Comparison of ENCODE assay signal across 21 mouse cellular contexts in genomic region chr16:52474235-52474634, GRCm38 (mm10). TPM values are rescaled to one million over a fixed set of nuclear protein-coding genes. Genes with fewer than 3 reads are reported as not detected.
DNase-seq lines count a peak whose midpoint lies in the region; ATAC-seq and TF ChIP-seq lines count a peak whose summit lies in the region.
"Had no signal": no experiment of that assay in that cellular context is flagged by ENCODE, and none has a peak within 500 bp of the region (broad histone marks: within the 10 kb centered on the region; RNA-seq: fewer than 3 reads in every experiment).

No protein-coding gene starts in this region.

- 59% methylated on average over 4 of the region's 4 CpGs for WGBS in lung, postnatal 0 days

- H3K9me3 ChIP-seq in lung, postnatal 0 days (ENCODE audit: low read length) = no peaks in the 10 kb centered on the region
- H3K9me3 ChIP-seq: embryonic facial prominence, embryonic 12.5 days; forebrain, embryonic 15.5 days; heart, embryonic 15.5 days; hindbrain, embryonic 10.5 days had no signal

- no peak overlapping the region for H3K4me3 ChIP-seq in lung, postnatal 0 days (ENCODE audit: low read depth, low read length)
- H3K4me3 ChIP-seq: embryonic facial prominence, embryonic 12.5 days; forebrain, embryonic 15.5 days; heart, adult 2 months; heart, embryonic 15.5 days; hindbrain, embryonic 10.5 days had no signal

- DNase-seq in lung, postnatal 0 days (ENCODE audit: low spot score) = peak; percentile 18
- DNase-seq in lung, postnatal 4 days = no peak
- no peak for DNase-seq in urinary bladder, postnatal 14 days (ENCODE audit: low spot score)
- no peak for DNase-seq in left cerebral cortex, postnatal 4 days
- DNase-seq in kidney, postnatal 25 days = no peak
- DNase-seq: adrenal gland, adult 8-10 months; adrenal gland, postnatal 36 days; cerebellum, adult 11 months; cerebellum, adult 8-10 months; cerebellum, postnatal 14 days; heart, adult 2 months; heart, postnatal 14 days had no signal

- no peak for TF ChIP-seq EP300 in lung, postnatal 0 days (IDR thresholded peaks at IDR 0.05)

- no peak overlapping the region for H3K9ac ChIP-seq in lung, postnatal 0 days (replicated peaks; ENCODE audit: low read depth)
- H3K9ac ChIP-seq: embryonic facial prominence, embryonic 12.5 days; forebrain, embryonic 15.5 days; heart, embryonic 15.5 days; hindbrain, embryonic 14.5 days had no signal

- H3K36me3 ChIP-seq in lung, postnatal 0 days (ENCODE audit: insufficient read depth, low read length) = no peaks in the 10 kb centered on the region
- H3K36me3 ChIP-seq: embryonic facial prominence, embryonic 12.5 days; forebrain, embryonic 15.5 days; heart, embryonic 15.5 days; hindbrain, embryonic 10.5 days had no signal

- no peak overlapping the region for H3K4me2 ChIP-seq in lung, postnatal 0 days (replicated peaks; ENCODE audit: low read depth, low read length)
- H3K4me2 ChIP-seq: embryonic facial prominence, embryonic 12.5 days; forebrain, embryonic 15.5 days; heart, embryonic 11.5 days; heart, embryonic 15.5 days; hindbrain, embryonic 14.5 days had no signal

- no peaks in the 10 kb centered on the region for H3K27me3 ChIP-seq in lung, postnatal 0 days (replicated peaks; ENCODE audit: insufficient read depth, low read length)
- H3K27me3 ChIP-seq: CH12.LX; embryonic facial prominence, embryonic 12.5 days; forebrain, embryonic 15.5 days; heart, embryonic 15.5 days had no signal

- no peak for ATAC-seq in lung, postnatal 0 days
- ATAC-seq in granulocyte monocyte progenitor cell, adult 5-6 weeks (replicated peaks; ENCODE audit: poor library complexity, severe bottlenecking) = peak; percentile 72
- peak; percentile 73 for ATAC-seq in megakaryocyte progenitor cell, adult 5-6 weeks (replicated peaks; ENCODE audit: poor library complexity)
- ATAC-seq: forebrain, embryonic 15.5 days had no signal

- H3K4me1 ChIP-seq in lung, postnatal 0 days (ENCODE audit: insufficient read depth, low read depth, low read length) = no peaks in the 10 kb centered on the region; the same call in 1 of the 2 replicates
- H3K4me1 ChIP-seq: embryonic facial prominence, embryonic 12.5 days; forebrain, embryonic 15.5 days; heart, embryonic 15.5 days; hindbrain, embryonic 10.5 days had no signal

- no peak for TF ChIP-seq CTCF in lung, postnatal 0 days (IDR thresholded peaks at IDR 0.05)

- H3K27ac ChIP-seq in lung, postnatal 0 days (ENCODE audit: low read length) = no peak overlapping the region
- H3K27ac ChIP-seq: embryonic facial prominence, embryonic 12.5 days; forebrain, embryonic 15.5 days; heart, adult 2 months; heart, embryonic 15.5 days; hindbrain, embryonic 10.5 days; hindbrain, embryonic 14.5 days had no signal

- intact Hi-C loops in left cerebral cortex, postnatal 4 days (cut with DNase I) = no loop called here

RNA-seq across cellular contexts. Expression of gene Alcam, which starts 20.4 kb away (rescaled TPM):
- 68.9 and 79.4 TPM in 2 replicates for polyA plus RNA-seq in lung, postnatal 0 days (2015; fragmentation: Nextera tagmentation; extraction: Ambion mirVana)
- 10.9 and 28.9 TPM in 2 replicates for total RNA-seq in granulocyte monocyte progenitor cell, adult 5-6 weeks (2014; fragmentation: Nextera tagmentation)
- total RNA-seq in granulocyte monocyte progenitor cell, adult 5-6 weeks (2017) = 45.0 and 45.8 TPM in 2 replicates
- total RNA-seq in megakaryocyte progenitor cell, adult 5-6 weeks (2015) = 26.3 and 28.2 TPM in 2 replicates
- total RNA-seq in megakaryocyte progenitor cell, adult 5-6 weeks (2017) = 34.3 and 34.4 TPM in 2 replicates
- 100 to 1,000 TPM; 147 to 150 TPM for total RNA-seq in left cerebral cortex, postnatal 4 days (2021)
